Mouse (Mus musculus) left cerebral cortex, postnatal 25 days (tissue): Measurements from ENCODE around the gene Adgrg1. TPM values are rescaled to one million over a fixed set of nuclear protein-coding genes. Genes with fewer than 3 reads are reported as not detected.
A peak's percentile ranks its signal among the peaks of the same experiment; 100 is the strongest.

ENCODE experiments used
- DNase-seq, 2 experiments: peaks; one replicate each; pipeline ENCODE4 v3.0.0; 2022; ENCODE audit warnings: low spot score in 2 of 2, mixed read lengths in 1 of 2
- intact Hi-C: fragments of 180-260 bp; cut with DNase I; formaldehyde crosslinking; loops from one replicate; pipeline ENCODE4 v1.15.1; 2025
- total RNA-seq, 2 experiments: library from RNA; stranded (reverse); gene quantifications; 2 replicates each; pipeline ENCODE4 v1.2.3; 2021

Adgrg1 gene
- 10 to 100 TPM; 67.2 to 94.5 TPM for total RNA-seq

- DNase-seq = no peak
- intact Hi-C loops = no loop called here
Measured at GRCm38 (mm10) chr8:94974467-94975165, at the start of gene Adgrg1. Gene Adgrg1, plus strand, starts transcription at chr8:94974751.

DNA sequence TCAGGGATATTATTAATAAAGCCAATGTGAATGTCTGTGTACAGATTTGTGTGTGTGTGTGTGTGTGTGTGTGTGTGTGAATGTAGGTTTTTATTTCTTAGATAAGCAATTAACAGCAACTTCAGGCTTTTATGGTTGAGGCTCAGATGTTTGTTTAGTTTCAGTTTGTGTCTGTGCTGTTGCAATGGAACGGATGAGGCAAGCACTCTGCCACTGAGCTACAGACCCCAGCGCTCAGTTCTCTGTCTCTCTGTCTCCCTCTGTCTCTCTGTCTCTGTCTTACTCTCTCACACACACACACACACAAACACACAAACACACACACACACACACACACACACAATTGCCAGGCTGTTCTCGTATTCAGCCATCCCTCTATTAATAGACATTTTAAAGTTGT is 46.3 kb upstream of the Adgrg1 start:
- intact Hi-C loops = no loop called here
- DNase-seq = no peak

DNA sequence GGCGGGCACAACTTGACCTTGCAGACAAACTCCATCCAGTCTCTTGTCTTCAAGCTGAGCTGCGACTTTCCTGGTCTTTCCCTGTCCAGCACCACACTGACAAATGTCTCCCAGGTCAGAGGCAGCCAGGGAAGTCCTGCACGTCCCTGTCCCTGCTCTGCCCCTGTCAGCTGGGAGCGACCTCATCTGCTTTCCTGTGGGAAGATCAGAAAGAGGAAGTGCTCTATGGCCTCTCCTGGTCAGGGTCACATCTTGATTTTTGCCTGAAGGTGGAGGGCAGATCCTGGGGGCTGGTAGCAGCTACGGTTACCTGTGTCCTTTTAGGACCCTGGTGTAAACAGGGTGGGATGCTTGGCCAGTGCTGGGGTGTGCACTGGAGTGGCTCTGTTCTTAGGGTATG is 40.6 kb upstream of the Adgrg1 start:
- DNase-seq = no peak
- intact Hi-C loops = no loop called here

- intact Hi-C loops = no loop called here
- no peak for DNase-seq
Measured at GRCm38 (mm10) chr8:94935172-94935571, 39.4 kb upstream of the Adgrg1 start.

- peak; percentile 52 to 56 for DNase-seq
- intact Hi-C loops = loop anchor here (5.0 kb wide), 1 partner anchor 295 kb away; no protein-coding TSS in a partner anchor
Measured at GRCm38 (mm10) chr8:94942566-94942965, 32.0 kb upstream of the Adgrg1 start.

GRCm38 (mm10) chr8:94945185-94945584 is 29.4 kb upstream of the Adgrg1 start:
- peak; percentile 70 to 92 for DNase-seq
- intact Hi-C loops = loop anchor here (5.0 kb wide), 1 partner anchor 132 kb away; no protein-coding TSS in a partner anchor

- intact Hi-C loops = loop anchor here (5.0 kb wide), 1 partner anchor 129 kb away; no protein-coding TSS in a partner anchor
- DNase-seq = no peak
Measured at GRCm38 (mm10) chr8:94948421-94948820, 26.1 kb upstream of the Adgrg1 start.

- intact Hi-C loops = loop anchor here (5.0 kb wide), 1 partner anchor 128 kb away; no protein-coding TSS in a partner anchor
- DNase-seq = no peak
Measured at GRCm38 (mm10) chr8:94949010-94949409, 25.5 kb upstream of the Adgrg1 start.

GRCm38 (mm10) chr8:94950046-94950445 is 24.5 kb upstream of the Adgrg1 start:
- intact Hi-C loops = loop anchor here (1.0 to 5.0 kb wide), 2 partner anchors 51 to 257 kb away; no protein-coding TSS in a partner anchor

DNA sequence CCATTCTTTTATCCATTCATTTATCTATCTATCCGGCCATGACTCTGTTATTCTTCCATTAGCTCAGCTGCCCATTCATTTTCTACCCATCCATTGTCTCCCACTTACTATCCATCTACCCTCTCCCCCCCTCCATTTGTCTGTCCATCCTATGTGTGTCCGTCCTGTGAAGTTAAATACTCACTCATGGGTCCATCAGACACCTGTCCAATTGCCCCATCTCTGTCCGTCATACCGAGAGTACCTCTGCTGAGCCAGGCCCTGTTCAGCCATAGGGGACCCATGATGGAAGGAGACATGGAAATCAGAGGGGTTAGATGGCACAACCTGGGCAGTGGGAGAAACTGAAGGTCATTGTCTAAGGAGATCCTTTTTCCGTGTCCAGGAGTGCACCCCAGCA is 24.1 kb upstream of the Adgrg1 start:
- DNase-seq = no peak
- intact Hi-C loops = loop anchor here (1.0 to 5.0 kb wide), 2 partner anchors 51 to 257 kb away; no protein-coding TSS in a partner anchor

More at GRCm38 (mm10) chr8:94950046-94950445, 24.5 kb upstream of the Adgrg1 start:
- DNase-seq = peak; percentile 82 to 87

DNA sequence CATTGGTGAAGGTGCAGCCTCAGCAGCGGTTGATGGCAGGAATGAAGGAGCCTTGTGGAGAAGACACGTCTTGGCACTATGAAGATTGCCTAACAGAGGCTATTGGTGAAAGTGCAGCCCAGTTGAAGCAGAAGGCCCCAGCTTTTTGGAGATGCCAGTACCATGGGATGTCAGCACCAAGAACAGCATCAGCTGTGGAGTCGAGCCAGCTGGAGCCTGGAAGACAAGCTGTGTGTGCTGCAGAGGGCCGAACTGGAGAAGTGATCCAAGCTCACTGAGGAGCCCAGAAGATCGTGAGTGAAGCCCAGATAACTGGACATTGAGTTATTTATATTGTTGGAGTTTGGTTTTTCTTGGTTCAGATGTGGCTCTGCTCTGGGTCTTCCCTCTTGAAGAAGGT is 22.5 kb upstream of the Adgrg1 start:
- DNase-seq = no peak
- intact Hi-C loops = loop anchor here (5.0 kb wide), 1 partner anchor 255 kb away; no protein-coding TSS in a partner anchor

DNA sequence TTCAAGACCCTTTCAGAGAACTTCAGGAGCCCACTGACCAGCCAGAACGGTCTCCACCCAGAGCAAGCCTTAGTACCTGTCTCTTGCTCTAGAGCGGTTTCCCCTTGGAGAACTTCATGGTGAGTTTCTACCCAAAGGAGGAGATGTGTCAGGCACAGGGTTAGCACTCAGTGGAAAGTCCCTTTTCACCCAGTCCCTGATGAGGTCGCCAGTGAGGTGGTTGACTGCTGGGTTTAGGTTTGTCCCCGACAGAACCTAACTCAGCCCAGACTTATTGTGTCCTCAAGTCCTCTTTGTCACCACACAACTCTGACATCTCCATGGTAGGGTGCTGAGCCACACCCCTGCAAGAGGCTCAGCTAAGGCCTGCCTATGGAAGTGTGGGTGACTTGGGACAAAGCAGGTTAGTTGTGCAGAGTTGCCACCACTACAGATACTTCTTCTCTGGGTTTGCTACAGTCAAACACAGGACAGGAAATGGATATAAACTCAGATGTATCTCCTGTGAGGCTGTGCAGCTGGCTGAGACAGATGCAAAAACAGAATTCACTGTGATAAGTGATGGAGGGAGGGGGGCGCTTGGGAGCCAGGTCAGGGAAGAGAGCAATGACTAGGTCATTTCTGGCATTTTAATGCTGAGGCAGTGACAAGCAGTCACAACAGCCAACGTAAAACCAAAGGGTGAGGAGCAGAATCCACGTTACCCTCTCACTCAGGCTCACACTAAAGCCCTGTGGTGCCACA is 20.8 kb upstream of the Adgrg1 start:
- intact Hi-C loops = loop anchor here (5.0 kb wide), 1 partner anchor 254 kb away; no protein-coding TSS in a partner anchor
- DNase-seq = no peak

DNA sequence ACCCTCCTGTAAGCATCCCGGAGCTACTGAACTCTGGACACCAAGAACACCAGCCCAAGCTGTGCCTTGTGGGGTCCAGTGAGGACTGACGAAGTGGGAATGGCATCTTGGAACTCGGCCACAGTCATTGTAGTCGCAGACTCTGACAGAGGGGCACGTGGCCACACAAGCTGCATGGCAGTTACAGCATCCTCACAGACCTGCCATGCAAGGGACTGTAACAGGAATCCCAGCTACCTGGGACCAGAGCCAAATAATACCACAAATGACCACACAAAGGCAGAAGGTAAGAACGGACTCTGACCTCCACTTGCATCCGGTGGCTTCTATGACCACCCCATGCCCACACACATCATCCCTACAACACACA is 20.2 kb upstream of the Adgrg1 start:
- intact Hi-C loops = loop anchor here (5.0 kb wide), 1 partner anchor 253 kb away; no protein-coding TSS in a partner anchor
- no peak for DNase-seq

- peak; percentile 39 to 69 for DNase-seq
- intact Hi-C loops = loop anchor here (5.0 kb wide), 1 partner anchor 252 kb away; no protein-coding TSS in a partner anchor
Measured at GRCm38 (mm10) chr8:94954921-94955758, 19.4 kb upstream of the Adgrg1 start.

DNA sequence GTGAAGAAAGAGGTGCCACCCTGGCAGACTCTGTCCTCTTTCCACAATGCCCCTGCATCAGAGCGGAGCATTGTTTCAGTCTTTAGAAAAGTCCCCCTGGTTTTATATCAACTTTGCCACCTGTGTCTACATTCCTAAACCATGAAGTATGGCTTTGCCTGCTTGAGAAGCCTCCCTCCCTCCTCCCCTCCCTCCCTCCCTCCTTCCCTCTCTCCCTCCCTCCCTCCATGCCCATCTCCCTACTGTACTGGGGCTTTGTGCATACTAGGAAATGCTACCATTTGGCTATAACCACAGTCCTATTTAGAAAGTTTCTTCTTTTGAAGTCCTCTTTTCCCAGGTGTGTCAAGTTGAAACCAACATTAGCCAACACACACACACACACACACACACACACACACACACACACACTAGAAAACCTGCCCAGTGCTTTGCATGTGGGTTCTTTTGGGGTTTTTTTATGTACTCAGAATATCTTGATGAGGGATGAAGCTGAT is 18.4 kb upstream of the Adgrg1 start:
- intact Hi-C loops = no loop called here
- DNase-seq = no peak

DNA sequence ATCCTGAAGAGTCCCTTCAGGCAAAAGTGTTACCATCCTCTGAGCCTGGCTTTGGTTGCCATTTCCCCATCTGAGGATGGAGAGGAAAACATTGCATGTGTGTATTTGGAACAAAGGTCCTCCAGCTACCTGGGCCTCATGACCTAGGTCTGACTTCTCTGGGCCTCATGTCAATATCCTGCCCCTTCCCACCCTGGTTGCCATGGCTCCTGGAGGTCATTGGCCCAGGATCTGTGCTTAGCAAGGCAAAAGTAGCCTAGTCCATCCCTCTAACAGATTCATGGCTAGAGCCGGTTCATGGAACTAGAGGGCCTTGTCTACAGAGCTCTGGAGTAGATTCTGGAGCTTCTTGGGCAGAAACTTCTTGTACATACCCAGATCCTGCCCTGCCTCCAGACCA is 12.3 kb upstream of the Adgrg1 start:
- DNase-seq = no peak
- intact Hi-C loops = no loop called here

DNA sequence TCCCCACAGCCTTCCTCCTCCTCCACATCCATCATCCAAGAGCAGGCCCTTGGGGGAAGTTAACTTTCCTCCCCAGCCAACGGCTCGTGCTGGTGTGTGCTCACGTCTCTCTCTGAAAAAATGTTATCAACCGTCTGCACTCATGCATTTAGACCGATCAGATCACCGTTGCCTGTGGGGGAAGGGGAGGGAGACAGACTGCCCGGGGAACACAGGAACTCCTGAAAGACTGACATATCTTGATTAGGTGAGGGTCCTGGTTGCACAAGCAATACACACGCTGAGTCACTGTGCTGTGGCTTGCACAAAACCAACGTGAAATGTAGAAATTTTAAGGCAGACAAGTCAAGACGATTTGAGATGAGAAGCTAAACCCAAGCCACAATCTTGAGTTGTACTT is 9.7 kb upstream of the Adgrg1 start:
- intact Hi-C loops = no loop called here
- no peak for DNase-seq

DNA sequence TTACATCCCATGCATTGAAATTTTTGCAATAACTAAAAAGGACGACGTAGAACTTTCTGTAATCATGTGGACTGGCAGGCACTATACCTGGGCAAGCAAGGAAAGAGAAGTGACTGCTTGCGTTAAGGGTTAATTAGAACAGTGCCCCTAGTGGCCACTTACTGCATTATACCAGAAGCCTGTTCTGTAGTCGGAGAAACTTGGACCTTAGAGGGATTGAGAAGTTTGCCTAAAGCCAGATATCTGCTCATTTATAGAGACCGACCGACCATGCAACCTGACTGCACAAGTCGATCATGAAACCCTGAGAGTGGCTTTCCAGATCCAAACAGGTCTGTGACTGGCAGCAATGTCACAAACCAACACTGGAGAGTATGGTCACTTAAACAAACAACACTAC is 8.0 kb upstream of the Adgrg1 start:
- DNase-seq = peak; percentile 38 to 59
- intact Hi-C loops = loop anchor here (2.0 kb wide), 1 partner anchor 34 kb away; no protein-coding TSS in a partner anchor

DNA sequence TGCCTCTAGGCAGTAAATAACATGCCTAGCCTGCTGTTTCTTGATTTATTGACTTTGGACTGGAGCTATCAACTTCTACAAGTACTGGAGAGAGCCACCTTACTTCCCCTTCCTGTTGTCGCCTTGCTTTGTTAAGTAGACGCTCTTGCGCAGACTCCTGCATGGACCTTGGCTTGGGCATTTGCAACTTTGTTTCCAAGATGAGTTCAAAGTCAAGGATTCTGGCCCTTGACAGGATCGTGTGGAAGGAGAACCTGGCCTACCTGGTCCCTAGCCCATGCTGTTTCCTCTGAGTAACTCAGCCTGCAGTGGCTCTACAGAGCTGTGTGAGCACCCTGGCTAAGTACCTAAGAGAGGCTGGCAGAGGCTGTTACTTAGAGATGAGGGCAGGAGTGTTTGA is 7.5 kb upstream of the Adgrg1 start:
- intact Hi-C loops = loop anchor here (2.0 kb wide), 1 partner anchor 34 kb away; no protein-coding TSS in a partner anchor
- no peak for DNase-seq
